Mouse (Mus musculus): Measurements from ENCODE around the gene Pou6f2. TPM values are rescaled to one million over a fixed set of nuclear protein-coding genes. Genes with fewer than 3 reads are reported as not detected.

Pou6f2 gene
- polyA plus RNA-seq, 1 experiment: not detected

DNA sequence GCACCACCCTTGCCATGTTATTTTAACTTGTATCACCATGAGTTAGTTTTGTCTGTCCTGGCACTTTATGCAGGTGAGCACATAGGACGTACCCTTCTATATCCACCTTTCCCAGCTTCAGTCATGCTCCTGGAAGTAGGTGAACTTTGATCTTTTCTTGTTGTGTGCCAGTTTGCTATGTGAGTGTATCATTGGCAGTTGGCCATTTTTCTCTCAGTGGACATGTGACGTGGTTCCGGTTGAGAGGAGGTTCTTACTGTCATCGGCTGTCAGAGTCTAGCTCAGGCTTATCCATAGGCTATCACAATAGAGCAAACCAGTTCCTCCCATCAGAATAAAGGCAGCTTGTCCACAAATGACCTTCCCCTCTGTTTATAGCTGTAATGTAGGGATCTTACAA is 63.5 kb downstream of the Pou6f2 start:
- WGBS: 55% methylated on average over 4 of the region's 4 CpGs
- Histone ChIP-seq H3K4me3 (ENCODE audit: insufficient read depth, low read depth, low read length) (no peak overlapping the region), H3K36me3 (ENCODE audit: control insufficient read depth, insufficient read depth, low read length) (no peaks in the 10 kb centered on the region), H3K4me1 (ENCODE audit: control insufficient read depth, insufficient read depth, low read length) (no peaks in the 10 kb centered on the region), H3K27ac (ENCODE audit: insufficient read depth, low read depth, low read length) (no peak overlapping the region), H3K27me3 (replicated peaks; ENCODE audit: control insufficient read depth, insufficient read depth, low read length) (no peaks in the 10 kb centered on the region)
- peak; percentile 61 for DNase-seq
- no peak for TF ChIP-seq POLR2A (IDR thresholded peaks at IDR 0.05; ENCODE audit: low read depth, low read length)

DNA sequence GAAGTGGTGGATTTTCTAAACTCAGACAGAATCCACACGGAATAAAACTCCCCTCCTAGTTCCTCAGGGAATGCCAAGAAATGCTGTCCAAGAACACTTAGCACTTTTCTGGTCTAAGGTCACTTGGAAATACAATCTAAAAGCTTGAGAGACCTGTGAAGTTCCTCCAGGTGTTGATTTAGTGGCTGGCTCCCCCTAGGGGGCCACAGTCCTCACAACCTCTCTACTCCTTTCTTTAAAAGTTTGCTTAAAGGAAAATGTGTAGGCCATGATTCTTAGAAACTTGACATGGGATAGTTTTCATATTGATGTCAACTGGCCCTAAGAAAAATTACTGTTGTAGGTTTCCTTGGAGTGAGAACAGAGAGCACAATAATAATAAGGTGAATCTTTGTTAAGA is 64.9 kb downstream of the Pou6f2 start:
- H3K36me3 ChIP-seq (ENCODE audit: control insufficient read depth, insufficient read depth, low read length): no peaks in the 10 kb centered on the region
- no peak overlapping the region for H3K27ac ChIP-seq (ENCODE audit: insufficient read depth, low read depth, low read length)
- TF ChIP-seq POLR2A (IDR thresholded peaks at IDR 0.05; ENCODE audit: low read depth, low read length): no peak
- TF ChIP-seq CTCF (conservative IDR thresholded peaks at IDR 0.05; ENCODE audit: insufficient read depth, insufficient read length, low read depth, low read length): no peak
- no peak for DNase-seq
- WGBS: 22% methylated on average over 1 of the region's 1 CpGs
- H3K27me3 ChIP-seq (replicated peaks; ENCODE audit: control insufficient read depth, insufficient read depth, low read length): no peaks in the 10 kb centered on the region
- H3K4me3 ChIP-seq (ENCODE audit: insufficient read depth, low read depth, low read length): no peak overlapping the region
- no peaks in the 10 kb centered on the region for H3K4me1 ChIP-seq (ENCODE audit: control insufficient read depth, insufficient read depth, low read length)

DNA sequence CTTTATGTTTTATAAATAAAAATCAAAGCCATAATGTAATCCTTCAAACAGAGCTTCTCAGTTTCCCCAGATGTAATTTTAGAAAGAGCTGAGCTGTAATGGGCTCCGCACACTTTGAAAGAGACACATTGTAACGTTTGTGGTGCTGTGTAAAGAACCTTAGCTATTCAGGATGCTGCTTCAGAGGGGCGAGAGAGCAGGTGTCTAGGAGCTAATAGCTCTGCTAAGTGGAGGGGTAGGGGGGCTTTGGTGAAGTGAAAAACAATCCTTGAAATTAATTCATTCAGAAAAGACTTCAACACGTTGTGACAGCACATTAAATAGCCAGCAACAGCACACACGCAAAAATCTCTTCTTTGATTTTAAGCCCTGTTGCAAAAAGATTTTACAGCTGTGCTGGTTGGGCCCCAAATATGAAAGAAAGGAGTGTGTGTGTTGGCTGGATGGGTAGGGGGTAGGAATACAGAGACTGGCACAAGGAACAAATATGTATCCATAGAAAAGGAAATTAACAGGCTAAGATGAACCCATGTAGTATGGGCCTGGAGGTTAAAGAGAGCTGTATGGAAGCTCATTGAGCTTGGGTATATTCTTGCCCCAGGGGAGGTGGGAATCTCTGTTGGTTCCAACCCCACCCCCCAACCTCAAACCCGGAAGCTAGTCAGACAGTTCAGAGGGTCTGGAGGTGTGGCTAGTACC is 73.4 kb downstream of the Pou6f2 start:
- no peaks in the 10 kb centered on the region for H3K36me3 ChIP-seq (ENCODE audit: control insufficient read depth, insufficient read depth, low read length)
- no peak overlapping the region for H3K27ac ChIP-seq (ENCODE audit: insufficient read depth, low read depth, low read length)
- no peak overlapping the region for H3K4me3 ChIP-seq (ENCODE audit: insufficient read depth, low read depth, low read length)
- H3K4me1 ChIP-seq (ENCODE audit: control insufficient read depth, insufficient read depth, low read length): no peaks in the 10 kb centered on the region
- 58% methylated on average over 6 of the region's 6 CpGs for WGBS
- DNase-seq: no peak
- TF ChIP-seq POLR2A (IDR thresholded peaks at IDR 0.05; ENCODE audit: low read depth, low read length) (no peak), CTCF (conservative IDR thresholded peaks at IDR 0.05; ENCODE audit: insufficient read depth, insufficient read length, low read depth, low read length) (no peak)
- H3K27me3 ChIP-seq (replicated peaks; ENCODE audit: control insufficient read depth, insufficient read depth, low read length): no peaks in the 10 kb centered on the region

DNA sequence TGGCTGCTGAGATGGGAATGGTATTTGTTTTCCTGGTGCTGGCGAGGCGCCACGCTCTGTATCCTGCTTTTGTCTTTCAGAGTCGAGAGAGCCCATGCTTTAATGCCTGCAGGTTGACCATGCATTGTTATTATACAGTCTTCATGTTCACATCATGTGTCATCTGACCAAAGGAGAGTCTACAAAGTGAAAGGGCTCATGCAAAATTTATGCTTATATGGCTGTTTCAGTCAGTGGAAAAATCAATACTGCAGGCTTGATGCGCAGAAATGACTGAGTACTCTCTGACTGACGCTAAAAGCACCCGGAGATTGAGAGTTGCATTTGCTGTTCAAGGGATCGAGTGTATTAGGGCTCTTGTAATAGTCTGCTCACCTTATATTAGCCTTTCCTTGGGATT is 74.1 kb downstream of the Pou6f2 start:
- no peaks in the 10 kb centered on the region for H3K27me3 ChIP-seq (replicated peaks; ENCODE audit: control insufficient read depth, insufficient read depth, low read length)
- no peaks in the 10 kb centered on the region for H3K36me3 ChIP-seq (ENCODE audit: control insufficient read depth, insufficient read depth, low read length)
- 74% methylated on average over 8 of the region's 8 CpGs for WGBS
- TF ChIP-seq CTCF (conservative IDR thresholded peaks at IDR 0.05; ENCODE audit: insufficient read depth, insufficient read length, low read depth, low read length): no peak
- TF ChIP-seq POLR2A (IDR thresholded peaks at IDR 0.05; ENCODE audit: low read depth, low read length): no peak
- no peak for DNase-seq
- H3K4me1 ChIP-seq (ENCODE audit: control insufficient read depth, insufficient read depth, low read length): no peaks in the 10 kb centered on the region
- no peak overlapping the region for H3K27ac ChIP-seq (ENCODE audit: insufficient read depth, low read depth, low read length)
- H3K4me3 ChIP-seq (ENCODE audit: insufficient read depth, low read depth, low read length): no peak overlapping the region

DNA sequence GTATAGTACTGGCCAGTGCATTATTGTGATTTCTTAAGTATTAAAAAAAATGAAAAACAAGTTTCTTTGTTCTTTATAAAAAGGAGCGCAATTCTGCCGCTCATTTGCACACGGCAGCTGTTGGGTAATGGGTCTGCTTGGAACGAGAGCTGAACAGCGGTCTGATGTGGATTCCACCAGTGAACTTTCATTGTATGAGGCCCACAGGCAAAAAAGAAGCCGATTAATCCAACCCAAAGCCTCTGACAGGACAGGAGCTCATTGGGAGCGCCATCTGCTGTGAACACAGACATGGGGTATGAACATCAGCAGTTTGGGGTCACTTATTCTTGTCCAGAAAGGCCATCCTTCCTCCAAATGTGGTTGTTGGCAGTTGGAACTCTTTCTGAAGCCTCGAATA is 84.9 kb downstream of the Pou6f2 start:
- Histone ChIP-seq H3K4me1 (ENCODE audit: control insufficient read depth, insufficient read depth, low read length) (no peaks in the 10 kb centered on the region), H3K4me3 (ENCODE audit: insufficient read depth, low read depth, low read length) (no peak overlapping the region), H3K36me3 (ENCODE audit: control insufficient read depth, insufficient read depth, low read length) (no peaks in the 10 kb centered on the region), H3K27ac (ENCODE audit: insufficient read depth, low read depth, low read length) (no peak overlapping the region), H3K27me3 (replicated peaks; ENCODE audit: control insufficient read depth, insufficient read depth, low read length) (no peaks in the 10 kb centered on the region)
- no peak for DNase-seq
- 80% methylated on average over 8 of the region's 8 CpGs for WGBS
- TF ChIP-seq POLR2A (IDR thresholded peaks at IDR 0.05; ENCODE audit: low read depth, low read length) (no peak), CTCF (conservative IDR thresholded peaks at IDR 0.05; ENCODE audit: insufficient read depth, insufficient read length, low read depth, low read length) (no peak)

DNA sequence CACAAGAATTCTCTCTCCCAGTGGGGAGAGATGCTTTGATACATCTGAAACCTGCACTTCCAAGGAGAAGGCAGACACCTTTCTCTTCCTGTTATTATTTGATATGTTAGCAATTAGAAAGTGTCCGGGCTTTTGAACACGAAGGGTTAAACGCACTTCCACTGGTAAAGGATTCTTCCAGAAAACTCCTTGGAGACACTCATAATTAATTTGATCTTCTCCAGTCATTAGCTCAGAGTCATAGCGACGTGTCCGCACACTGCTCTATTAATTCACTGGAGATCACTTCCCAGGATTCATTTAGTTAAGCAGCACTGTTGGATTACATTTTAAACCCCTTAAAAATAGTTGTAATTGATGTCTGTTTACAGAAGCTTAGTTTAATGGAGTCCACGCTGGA is 88.5 kb downstream of the Pou6f2 start:
- no peaks in the 10 kb centered on the region for H3K4me1 ChIP-seq (ENCODE audit: control insufficient read depth, insufficient read depth, low read length)
- H3K27ac ChIP-seq (ENCODE audit: insufficient read depth, low read depth, low read length): no peak overlapping the region
- H3K36me3 ChIP-seq (ENCODE audit: control insufficient read depth, insufficient read depth, low read length): no peaks in the 10 kb centered on the region
- no peak overlapping the region for H3K4me3 ChIP-seq (ENCODE audit: insufficient read depth, low read depth, low read length)
- no peaks in the 10 kb centered on the region for H3K27me3 ChIP-seq (replicated peaks; ENCODE audit: control insufficient read depth, insufficient read depth, low read length)
- no peak for DNase-seq
- no peak for TF ChIP-seq POLR2A (IDR thresholded peaks at IDR 0.05; ENCODE audit: low read depth, low read length)
- no peak for TF ChIP-seq CTCF (conservative IDR thresholded peaks at IDR 0.05; ENCODE audit: insufficient read depth, insufficient read length, low read depth, low read length)
- WGBS: 46% methylated on average over 7 of the region's 7 CpGs

DNA sequence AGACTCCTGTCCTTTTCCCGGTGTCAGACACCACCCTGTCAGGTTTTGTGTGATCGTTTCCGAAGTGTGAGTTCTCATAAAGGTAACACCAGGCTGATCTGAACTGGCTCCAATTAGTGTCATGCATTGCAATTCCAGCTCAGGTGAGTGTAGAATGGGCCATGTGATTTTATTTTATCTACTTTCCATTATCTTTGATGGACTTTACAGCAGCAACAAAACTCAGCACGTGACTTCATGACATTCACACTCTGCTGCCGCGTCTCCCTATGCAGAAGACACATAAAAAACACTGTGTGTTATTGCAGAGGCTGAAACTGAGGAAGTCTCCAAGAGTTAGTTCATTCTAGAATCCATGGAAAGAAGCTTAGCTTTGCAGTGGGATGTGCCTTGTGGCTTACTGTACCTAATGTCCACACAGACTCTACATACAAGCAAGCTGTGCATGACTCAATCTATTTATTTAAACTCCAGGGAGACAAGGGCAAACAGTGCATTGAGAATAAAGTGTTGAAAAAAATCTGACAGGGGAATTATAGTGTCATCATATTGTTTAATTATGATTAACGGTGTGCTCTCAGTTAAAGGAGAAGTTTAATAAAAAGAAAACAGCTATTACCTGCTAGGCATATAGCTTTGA is 90.9 kb downstream of the Pou6f2 start:
- Histone ChIP-seq H3K4me3 (ENCODE audit: insufficient read depth, low read depth, low read length) (no peak overlapping the region), H3K4me1 (ENCODE audit: control insufficient read depth, insufficient read depth, low read length) (no peaks in the 10 kb centered on the region), H3K36me3 (ENCODE audit: control insufficient read depth, insufficient read depth, low read length) (no peaks in the 10 kb centered on the region), H3K27me3 (replicated peaks; ENCODE audit: control insufficient read depth, insufficient read depth, low read length) (no peaks in the 10 kb centered on the region), H3K27ac (ENCODE audit: insufficient read depth, low read depth, low read length) (no peak overlapping the region)
- DNase-seq: no peak
- 70% methylated on average over 7 of the region's 7 CpGs for WGBS
- TF ChIP-seq CTCF (conservative IDR thresholded peaks at IDR 0.05; ENCODE audit: insufficient read depth, insufficient read length, low read depth, low read length) (no peak), POLR2A (IDR thresholded peaks at IDR 0.05; ENCODE audit: low read depth, low read length) (no peak)
